Mouse (Mus musculus) forebrain, embryonic 15.5 days (tissue): Measurements from ENCODE around the gene Cited2. TPM values are rescaled to one million over a fixed set of nuclear protein-coding genes. Genes with fewer than 3 reads are reported as not detected.

Experiments used
- ATAC-seq: fragments of 200-750 bp; cut with Nextera tagmentation; replicated peaks from 2 replicates; pipeline ENCODE4 v1.8.0; 2017; ENCODE audit warnings: mild to moderate bottlenecking, moderate TSS enrichment, moderate library complexity
- H3K27ac ChIP-seq: fragments of 300-500 bp; sonication (generic); replicated peaks from 2 replicates; pipeline ENCODE4 v1.5.1; 2015; ENCODE audit warnings: mild to moderate bottlenecking, inconsistent platforms
- H3K27me3 ChIP-seq: fragments of 300-500 bp; sonication (generic); 2 replicates; pipeline ENCODE4 v1.6.1; 2015; ENCODE audit warnings: inconsistent platforms
- H3K36me3 ChIP-seq: fragments of 300-500 bp; sonication (generic); 2 replicates; pipeline ENCODE4 v1.6.1; 2015; ENCODE audit warnings: mild to moderate bottlenecking, inconsistent platforms
- H3K4me1 ChIP-seq: fragments of 300-500 bp; sonication (generic); 2 replicates; pipeline ENCODE4 v1.6.1; 2015; ENCODE audit warnings: inconsistent platforms
- H3K4me2 ChIP-seq: fragments of 300-500 bp; sonication (generic); replicated peaks from 2 replicates; pipeline ENCODE4 v1.6.1; 2015; ENCODE audit warnings: mild to moderate bottlenecking, inconsistent platforms
- H3K4me3 ChIP-seq: fragments of 300-500 bp; sonication (generic); 2 replicates; pipeline ENCODE4 v1.5.1; 2015; ENCODE audit warnings: mild to moderate bottlenecking, inconsistent platforms
- H3K9ac ChIP-seq: fragments of 300-500 bp; sonication (generic); replicated peaks from 2 replicates; pipeline ENCODE4 v1.6.1; 2015; ENCODE audit warnings: mild to moderate bottlenecking, inconsistent platforms
- H3K9me3 ChIP-seq: fragments of 300-500 bp; sonication (generic); 2 replicates; pipeline ENCODE4 v1.6.1; 2016; ENCODE audit warnings: inconsistent platforms
- WGBS: fragments of 180-500 bp; shearing (Covaris S2); methylation state at CpG from one replicate; pipeline ENCODE4 v1.1.7; 2015; ENCODE audit warnings: mixed read lengths; 5-methylcytosine and 5-hydroxymethylcytosine counted together
- polyA plus RNA-seq: library from polyadenylated mRNA; unstranded; fragments of >200 nt; fragmentation: Nextera tagmentation; extraction: Ambion mirVana; gene quantifications from 2 replicates; pipeline ENCODE4 v1.2.1, GENCODE M21; 2015

The Cited2 gene
- polyA plus RNA-seq, 1 experiment from 2014 or later, result 72.1 TPM

GRCm38 (mm10) chr10:17762946-17763345 is 39.9 kb downstream of the Cited2 start:
- Histone ChIP-seq H3K27ac (no peak overlapping the region), H3K36me3 (no peaks in the 10 kb centered on the region), H3K9ac (no peak overlapping the region), H3K4me2 (no peak overlapping the region), H3K9me3 (no peaks in the 10 kb centered on the region), H3K27me3 (no peaks in the 10 kb centered on the region), H3K4me1 (no peaks in the 10 kb centered on the region), H3K4me3 (no peak overlapping the region)
- ATAC-seq, result no peak
- WGBS, result 92% methylated on average over 8 of the region's 8 CpGs

GRCm38 (mm10) chr10:17769856-17770255 is 46.8 kb downstream of the Cited2 start:
- no peaks in the 10 kb centered on the region for H3K9me3 ChIP-seq
- H3K4me1 ChIP-seq, result no peaks in the 10 kb centered on the region
- H3K9ac ChIP-seq, result no peak overlapping the region
- no peak for ATAC-seq
- no peaks in the 10 kb centered on the region for H3K27me3 ChIP-seq
- H3K27ac ChIP-seq, result no peak overlapping the region
- WGBS, result 82% methylated on average over 5 of the region's 5 CpGs
- H3K36me3 ChIP-seq, result no peaks in the 10 kb centered on the region
- H3K4me3 ChIP-seq, result no peak overlapping the region
- no peak overlapping the region for H3K4me2 ChIP-seq

DNA sequence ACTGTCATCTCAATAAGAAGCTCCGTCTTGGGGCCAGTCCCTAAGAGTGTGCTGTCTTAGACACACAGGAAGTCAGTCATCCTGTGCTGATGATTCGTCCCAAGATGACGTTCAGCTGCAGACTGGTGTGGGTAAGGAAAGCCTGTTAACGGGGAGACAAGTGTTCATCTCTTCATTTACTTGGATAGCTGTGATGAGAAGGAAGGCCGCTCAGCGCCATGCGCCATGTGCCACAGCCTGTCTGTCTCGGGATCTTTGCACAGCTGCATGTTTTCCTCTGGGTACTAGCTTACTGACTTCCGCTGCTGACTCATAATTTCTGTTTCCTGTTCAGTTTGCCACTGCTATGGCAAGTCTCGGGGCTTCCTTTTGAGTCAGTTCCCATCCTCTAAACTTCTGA is 49.3 kb downstream of the Cited2 start:
- no peak for ATAC-seq
- Histone ChIP-seq H3K4me1 (no peaks in the 10 kb centered on the region), H3K9ac (no peak overlapping the region), H3K36me3 (no peaks in the 10 kb centered on the region), H3K9me3 (no peaks in the 10 kb centered on the region), H3K27ac (no peak overlapping the region), H3K27me3 (no peaks in the 10 kb centered on the region), H3K4me2 (no peak overlapping the region), H3K4me3 (no peak overlapping the region)
- 93% methylated on average over 10 of the region's 10 CpGs for WGBS

DNA sequence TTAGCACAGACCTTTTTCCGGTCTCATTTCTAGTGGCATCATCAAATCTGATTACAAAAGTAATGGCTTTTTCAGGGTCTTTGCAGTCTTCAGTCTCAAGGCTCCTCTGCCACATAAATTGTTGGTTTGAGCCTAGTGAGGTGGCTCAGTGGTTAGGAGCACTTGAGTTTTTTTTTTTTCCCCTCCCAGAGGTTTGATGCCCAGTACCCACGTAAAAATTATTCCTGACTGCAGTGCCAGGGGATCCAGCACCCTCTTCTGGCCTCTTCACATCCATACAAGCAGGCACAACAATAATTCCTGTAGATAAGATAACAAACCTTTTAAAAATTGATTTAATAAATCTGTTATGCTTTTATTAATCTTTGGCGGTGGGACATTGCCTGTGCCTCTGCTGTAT is 51.3 kb downstream of the Cited2 start:
- H3K36me3 ChIP-seq, result no peaks in the 10 kb centered on the region
- ATAC-seq, result no peak

DNA sequence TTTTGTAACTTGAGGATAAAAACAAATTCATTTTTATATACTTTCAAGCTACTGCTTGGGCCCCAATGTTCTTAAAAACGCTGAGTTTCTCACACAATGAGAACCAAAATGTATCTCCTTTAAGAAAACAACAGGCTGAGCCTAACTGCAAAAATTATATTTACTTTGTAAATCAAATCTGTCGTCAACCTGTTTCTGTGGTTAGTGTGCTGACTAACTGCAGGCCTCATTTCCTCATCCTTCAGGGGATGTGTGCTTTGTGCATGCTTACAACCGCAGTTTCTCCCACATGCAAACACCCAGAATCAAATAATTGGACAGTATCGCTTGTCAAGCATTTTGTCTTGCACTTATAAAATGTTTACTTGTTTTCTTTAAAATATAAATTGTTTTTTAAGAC is 52.1 kb downstream of the Cited2 start:
- Histone ChIP-seq H3K9ac (no peak overlapping the region), H3K9me3 (no peaks in the 10 kb centered on the region), H3K36me3 (no peaks in the 10 kb centered on the region), H3K4me2 (no peak overlapping the region), H3K27ac (no peak overlapping the region), H3K4me3 (no peak overlapping the region), H3K4me1 (no peaks in the 10 kb centered on the region), H3K27me3 (no peaks in the 10 kb centered on the region)
- 91% methylated on average over 4 of the region's 4 CpGs for WGBS
- ATAC-seq, result no peak

More for the DNA sequence above, 51.3 kb downstream of the Cited2 start:
- H3K4me2 ChIP-seq, result no peak overlapping the region
- no peaks in the 10 kb centered on the region for H3K27me3 ChIP-seq
- no peak overlapping the region for H3K4me3 ChIP-seq
- H3K9me3 ChIP-seq, result no peaks in the 10 kb centered on the region
- no peak overlapping the region for H3K27ac ChIP-seq
- 86% methylated on average over 3 of the region's 3 CpGs for WGBS
- H3K9ac ChIP-seq, result no peak overlapping the region
- no peaks in the 10 kb centered on the region for H3K4me1 ChIP-seq

Other genes with a start within 250 kb of the Cited2 start
- 0.28 and 0.42 TPM in 2 replicates for gene Txlnb, start 73.0 kb downstream of the Cited2 start, polyA plus RNA-seq
- gene Heca, start 224.8 kb downstream of the Cited2 start, polyA plus RNA-seq, result 5.9 and 6.6 TPM in 2 replicates